Mouse (Mus musculus): ENCODE results near the gene Ube2c.

DNA sequence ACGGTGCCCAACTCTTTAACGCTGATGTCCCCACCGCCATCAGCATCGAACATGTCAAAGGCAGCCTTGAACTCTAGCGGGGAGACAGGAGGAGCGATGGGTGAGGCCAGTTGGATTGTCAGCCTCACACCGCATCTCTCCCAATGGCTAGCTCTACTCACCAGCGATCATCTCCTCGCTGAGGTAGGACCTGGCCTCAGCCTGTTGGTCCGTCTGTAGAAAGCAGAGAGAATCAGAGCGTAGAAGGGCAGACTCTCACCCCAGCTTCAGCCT, 8.3 kb downstream of the Ube2c start:
- no peak for TF ChIP-seq CTCF (IDR thresholded peaks at IDR 0.05; ENCODE audit: low read depth)
- no peak for TF ChIP-seq EP300 (IDR thresholded peaks at IDR 0.05; ENCODE audit: low read depth)

Data from liver, embryonic 14.5 days (tissue).